Mouse (Mus musculus) CD4-positive, CD25-positive, alpha-beta regulatory T cell, adult 4 months (primary cell): Measurements from ENCODE around the gene Smim11. TPM values are rescaled to one million over a fixed set of nuclear protein-coding genes. Genes with fewer than 3 reads are reported as not detected.

Experiments
- ATAC-seq: one replicate; pipeline ENCODE4 v1.8.0; 2017
- polyA plus RNA-seq, 2 experiments: library from polyadenylated mRNA; unstranded; fragments of 100-300 nt; shearing (Covaris generic); gene quantifications; one replicate each; pipeline ENCODE4 v1.2.1; 2017

The Smim11 gene
- polyA plus RNA-seq, 2 experiments from 2014 or later: 134 to 149 TPM

- no peak for ATAC-seq
These were observed 19.3 kb downstream of the Smim11 start for GRCm38 (mm10) chr16:92320361-92320760.

- no peak for ATAC-seq
These were observed 20.3 kb downstream of the Smim11 start, which contains the start of gene Fam243 for GRCm38 (mm10) chr16:92321341-92321740. Gene Fam243 (minus strand): TSS chr16:92321441.

GRCm38 (mm10) chr16:92324309-92325061 is 23.4 kb downstream of the Smim11 start:
- no peak for ATAC-seq

- ATAC-seq: no peak
These were observed 23.9 kb downstream of the Smim11 start for GRCm38 (mm10) chr16:92325062-92325406.

GRCm38 (mm10) chr16:92327911-92328310 is 26.8 kb downstream of the Smim11 start:
- ATAC-seq: no peak

GRCm38 (mm10) chr16:92330966-92331365 is 29.9 kb downstream of the Smim11 start:
- ATAC-seq: no peak

- no peak for ATAC-seq
These were observed 33.5 kb downstream of the Smim11 start for GRCm38 (mm10) chr16:92334600-92334999.

- no peak for ATAC-seq
These were observed 35.2 kb downstream of the Smim11 start for GRCm38 (mm10) chr16:92336280-92336679.

GRCm38 (mm10) chr16:92340612-92341511 is 39.8 kb downstream of the Smim11 start:
- ATAC-seq: no peak

GRCm38 (mm10) chr16:92345177-92345576 is 44.1 kb downstream of the Smim11 start:
- no peak for ATAC-seq

GRCm38 (mm10) chr16:92346297-92346916 is 45.3 kb downstream of the Smim11 start:
- ATAC-seq: no peak

- no peak for ATAC-seq
These were observed 47.9 kb downstream of the Smim11 start for GRCm38 (mm10) chr16:92348941-92349340.

GRCm38 (mm10) chr16:92353295-92353694 is 52.2 kb downstream of the Smim11 start:
- ATAC-seq: no peak

GRCm38 (mm10) chr16:92353897-92354296 is 52.8 kb downstream of the Smim11 start:
- no peak for ATAC-seq

GRCm38 (mm10) chr16:92355366-92355765 is 54.3 kb downstream of the Smim11 start:
- no peak for ATAC-seq

GRCm38 (mm10) chr16:92355982-92356381 is 54.9 kb downstream of the Smim11 start:
- no peak for ATAC-seq

GRCm38 (mm10) chr16:92357023-92357422 is 55.9 kb downstream of the Smim11 start:
- ATAC-seq: no peak

- no peak for ATAC-seq
These were observed 56.5 kb downstream of the Smim11 start for GRCm38 (mm10) chr16:92357566-92357965.

- no peak for ATAC-seq
These were observed 57.6 kb downstream of the Smim11 start for GRCm38 (mm10) chr16:92358734-92359133.

GRCm38 (mm10) chr16:92359229-92359628 is 58.1 kb downstream of the Smim11 start, which contains the start of gene Kcne1:
Gene Kcne1 (minus strand): TSS chr16:92359468.
- no peak for ATAC-seq

GRCm38 (mm10) chr16:92360711-92361110 is 59.6 kb downstream of the Smim11 start:
- ATAC-seq: no peak
